Mouse (Mus musculus) forebrain, embryonic 11.5 days (tissue): ENCODE measurements around the gene Mgarp. TPM values are rescaled to one million over a fixed set of nuclear protein-coding genes. Genes with fewer than 3 reads are reported as not detected.
"Not testable (repeated sequence)": the region's sequence is repeated elsewhere in the genome, so short reads cannot be mapped to it uniquely, and the experiment has no call there.

Source experiments
- ATAC-seq: fragments of 200-750 bp; cut with Nextera tagmentation; replicated peaks from 2 replicates; pipeline ENCODE4 v1.8.0; 2017; ENCODE audit warnings: moderate TSS enrichment; ENCODE audit not compliant: low FRiP score
- DNase-seq: peaks from one replicate; pipeline ENCODE4 v3.0.0-alpha.2; 2017; ENCODE audit warnings: low spot score
- H3K27ac ChIP-seq: fragments of 300-500 bp; sonication (generic); 2 replicates; pipeline ENCODE4 v1.5.1; 2014; ENCODE audit warnings: low read depth, low read length
- H3K27me3 ChIP-seq: fragments of 300-500 bp; sonication (generic); 2 replicates; pipeline ENCODE4 v1.6.1; 2014; ENCODE audit warnings: mild to moderate bottlenecking, low read length, mixed read lengths; ENCODE audit not compliant: control insufficient read depth, insufficient read depth
- H3K36me3 ChIP-seq: fragments of 300-500 bp; sonication (generic); 2 replicates; pipeline ENCODE4 v1.6.1; 2014; ENCODE audit warnings: mild to moderate bottlenecking, low read length, moderate library complexity, mixed read lengths; ENCODE audit not compliant: control insufficient read depth, insufficient read depth
- H3K4me1 ChIP-seq: fragments of 300-500 bp; sonication (generic); replicated peaks from 2 replicates; pipeline ENCODE4 v1.6.1; 2014; ENCODE audit warnings: low read length, mixed read lengths; ENCODE audit not compliant: control insufficient read depth, insufficient read depth
- H3K4me2 ChIP-seq: fragments of 300-500 bp; sonication (generic); 2 replicates; pipeline ENCODE4 v1.6.1; 2014; ENCODE audit warnings: low read depth, mild to moderate bottlenecking, low read length, moderate library complexity, mixed read lengths; ENCODE audit not compliant: severe bottlenecking
- H3K4me3 ChIP-seq: fragments of 300-500 bp; sonication (generic); 2 replicates; pipeline ENCODE4 v1.5.1; 2014; ENCODE audit warnings: low read depth, low read length
- H3K9ac ChIP-seq: fragments of 300-500 bp; sonication (generic); 2 replicates; pipeline ENCODE4 v1.6.1; 2014; ENCODE audit warnings: low read length
- H3K9me3 ChIP-seq: fragments of 300-500 bp; sonication (generic); 2 replicates; pipeline ENCODE4 v1.6.1; 2016; ENCODE audit warnings: low read length, mixed read lengths; ENCODE audit not compliant: control insufficient read depth
- WGBS: fragments of 180-500 bp; shearing (Covaris S2); extraction: QIAGEN DNeasy Blood & Tissue Kit; methylation state at CpG from one replicate; pipeline ENCODE4 v1.1.7; 2014; 5-methylcytosine and 5-hydroxymethylcytosine counted together
- polyA plus RNA-seq: library from polyadenylated mRNA; unstranded; fragments of >200 nt; fragmentation: Nextera tagmentation; extraction: Ambion mirVana; gene quantifications from 2 replicates; pipeline ENCODE4 v1.2.1, GENCODE M21; 2014

Mgarp gene
- polyA plus RNA-seq = 5.2 and 8.4 TPM in 2 replicates

GRCm38 (mm10) chr3:51396219-51397068 is at the start of gene Mgarp:
Gene Mgarp (minus strand): TSS chr3:51396738.
- H3K27ac ChIP-seq = no peak within 1 kb of the TSS
- H3K4me3 ChIP-seq = peak within 1 kb of the TSS; percentile 46
- H3K9ac ChIP-seq = peak within 1 kb of the TSS; percentile 47
- 0 out of 2 replicates have a peak, but pooled peaks cover 2% of the 10 kb centered on the region for H3K4me1 ChIP-seq
- ATAC-seq (peak; percentile 89), DNase-seq (peak; percentile 90)
- no peaks in the 10 kb centered on the region for H3K9me3 ChIP-seq
- peak within 1 kb of the TSS; percentile 71 for H3K4me2 ChIP-seq
- whole genome bisulfite sequencing = 3% methylated on average over 41 of the region's 41 CpGs
- peaks cover 11% of the 10 kb centered on the region; the same call in 1 of the 2 replicates for H3K27me3 ChIP-seq
- no peaks in the 10 kb centered on the region for H3K36me3 ChIP-seq

GRCm38 (mm10) chr3:51434871-51435595 is 38.5 kb upstream of the Mgarp start:
- 95% methylated on average over 3 of the region's 3 CpGs for WGBS
- Histone ChIP-seq H3K9ac (no peak overlapping the region), H3K4me3 (no peak overlapping the region), H3K36me3 (no peaks in the 10 kb centered on the region), H3K27me3 (no peaks in the 10 kb centered on the region), H3K4me2 (no peak overlapping the region), H3K9me3 (no peaks in the 10 kb centered on the region), H3K27ac (no peak overlapping the region), H3K4me1 (no peaks in the 10 kb centered on the region)
- no peak for ATAC-seq
- no peak for DNase-seq

- not testable (repeated sequence) for H3K9ac ChIP-seq, H3K4me3 ChIP-seq, H3K27me3 ChIP-seq, H3K4me2 ChIP-seq, H3K9me3 ChIP-seq, H3K4me1 ChIP-seq, ATAC-seq, H3K36me3 ChIP-seq, H3K27ac ChIP-seq, DNase-seq
- WGBS = 82% methylated on average over 5 of the region's 5 CpGs
Observed at GRCm38 (mm10) chr3:51434364-51434763, 37.8 kb upstream of the Mgarp start.

- Histone ChIP-seq H3K4me1 (0 out of 2 replicates have a peak, but pooled peaks cover 2% of the 10 kb centered on the region), H3K27ac (no peak overlapping the region), H3K27me3 (no peaks in the 10 kb centered on the region), H3K9ac (no peak overlapping the region), H3K4me2 (no peak overlapping the region), H3K4me3 (no peak overlapping the region), H3K9me3 (no peaks in the 10 kb centered on the region), H3K36me3 (no peaks in the 10 kb centered on the region)
- no peak for ATAC-seq
- DNase-seq = no peak
Observed at GRCm38 (mm10) chr3:51425394-51425793, 28.9 kb upstream of the Mgarp start.

GRCm38 (mm10) chr3:51421921-51422320 is 25.4 kb upstream of the Mgarp start:
- Histone ChIP-seq H3K4me1 (peaks cover 6% of the 10 kb centered on the region; the same call in 1 of the 2 replicates), H3K27ac (no peak overlapping the region), H3K36me3 (no peaks in the 10 kb centered on the region), H3K9ac (no peak overlapping the region), H3K4me2 (no peak overlapping the region), H3K4me3 (no peak overlapping the region), H3K9me3 (no peaks in the 10 kb centered on the region), H3K27me3 (no peaks in the 10 kb centered on the region)
- no peak for DNase-seq
- WGBS = 84% methylated on average over 3 of the region's 3 CpGs
- ATAC-seq = no peak

- ATAC-seq (no peak), DNase-seq (no peak)
- H3K9ac ChIP-seq = no peak overlapping the region
- H3K4me2 ChIP-seq = peak overlapping the region; percentile 74; the same call in 1 of the 2 replicates
- H3K9me3 ChIP-seq = no peaks in the 10 kb centered on the region
- peaks cover 9% of the 10 kb centered on the region; the same call in 1 of the 2 replicates for H3K4me1 ChIP-seq
- WGBS = 82% methylated on average over 2 of the region's 2 CpGs
- no peak overlapping the region for H3K4me3 ChIP-seq
- no peaks in the 10 kb centered on the region for H3K36me3 ChIP-seq
- no peak overlapping the region for H3K27ac ChIP-seq
- H3K27me3 ChIP-seq = no peaks in the 10 kb centered on the region
Observed at GRCm38 (mm10) chr3:51417966-51418365, 21.4 kb upstream of the Mgarp start.

- Histone ChIP-seq H3K4me2 (peak overlapping the region; percentile 74), H3K27ac (no peak overlapping the region), H3K9me3 (no peaks in the 10 kb centered on the region), H3K9ac (no peak overlapping the region), H3K36me3 (no peaks in the 10 kb centered on the region), H3K4me1 (peaks cover 8% of the 10 kb centered on the region; the same call in 1 of the 2 replicates), H3K4me3 (peak overlapping the region; percentile 99), H3K27me3 (no peaks in the 10 kb centered on the region)
- no peak for DNase-seq
- WGBS = 53% methylated on average over 2 of the region's 2 CpGs
- no peak for ATAC-seq
Observed at GRCm38 (mm10) chr3:51417485-51417884, 20.9 kb upstream of the Mgarp start.

GRCm38 (mm10) chr3:51417135-51417458 is 20.6 kb upstream of the Mgarp start:
- H3K27ac ChIP-seq = peak overlapping the region; percentile 85; the same call in 1 of the 2 replicates
- H3K9me3 ChIP-seq = no peaks in the 10 kb centered on the region
- H3K4me2 ChIP-seq = peak overlapping the region; percentile 74
- WGBS = 9% methylated on average over 8 of the region's 8 CpGs
- peak overlapping the region; percentile 98 for H3K9ac ChIP-seq
- ATAC-seq (no peak), DNase-seq (no peak)
- H3K4me3 ChIP-seq = peak overlapping the region; percentile 99
- no peaks in the 10 kb centered on the region for H3K36me3 ChIP-seq
- peaks cover 8% of the 10 kb centered on the region; the same call in 1 of the 2 replicates for H3K4me1 ChIP-seq
- no peaks in the 10 kb centered on the region for H3K27me3 ChIP-seq
